Mouse (Mus musculus) embryonic fibroblast, embryonic 13.5 days (primary cell): Measurements from ENCODE around the gene Eef1akmt3. TPM values are rescaled to one million over a fixed set of nuclear protein-coding genes. Genes with fewer than 3 reads are reported as not detected.

Source experiments
- H3K27ac ChIP-seq: 2 replicates; pipeline ENCODE4 v1.5.1; 2012; ENCODE audit warnings: low read length, control low read depth, inconsistent platforms; ENCODE audit not compliant: insufficient read depth
- H3K4me1 ChIP-seq: 2 replicates; pipeline ENCODE4 v1.6.1; 2011; ENCODE audit warnings: low read length; ENCODE audit not compliant: control insufficient read depth, insufficient read depth
- H3K4me3 ChIP-seq: 2 replicates; pipeline ENCODE4 v1.5.1; 2011; ENCODE audit warnings: mild to moderate bottlenecking, control low read depth, low read length; ENCODE audit not compliant: insufficient read depth
- CTCF ChIP-seq: IDR thresholded peaks from 2 replicates; pipeline ENCODE4 v1.5.1; 2011; ENCODE audit warnings: mild to moderate bottlenecking, control low read depth, low read length, moderate library complexity, borderline replicate concordance; ENCODE audit not compliant: insufficient read depth
- POLR2A ChIP-seq: IDR thresholded peaks from 2 replicates; pipeline ENCODE4 v1.6.1; 2011; ENCODE audit warnings: low read depth, mild to moderate bottlenecking, control low read depth, low read length, moderate library complexity
- polyA plus RNA-seq: library from polyadenylated mRNA; stranded (reverse); fragments of >200 nt; gene quantifications from 2 replicates; pipeline ENCODE4 v1.2.4, GENCODE M21; 2011; ENCODE audit warnings: low read depth; ENCODE audit not compliant: missing spikeins, insufficient read length

Gene Eef1akmt3
- polyA plus RNA-seq, 1 experiment, result 3.7 TPM

GRCm38 (mm10) chr10:127002056-127002455 lies 39.3 kb downstream of the Eef1akmt3 start:
- no peak for TF ChIP-seq POLR2A
- TF ChIP-seq CTCF, result no peak
- H3K4me3 ChIP-seq, result no peak overlapping the region
- no peaks in the 10 kb centered on the region for H3K4me1 ChIP-seq
- H3K27ac ChIP-seq, result no peak overlapping the region

GRCm38 (mm10) chr10:127001297-127001696 lies 40.0 kb downstream of the Eef1akmt3 start:
- Histone ChIP-seq H3K27ac (no peak overlapping the region), H3K4me1 (no peaks in the 10 kb centered on the region)
- TF ChIP-seq CTCF, result no peak
- TF ChIP-seq POLR2A, result no peak

GRCm38 (mm10) chr10:127000529-127000928 lies 40.8 kb downstream of the Eef1akmt3 start, which contains the start of gene Avil:
TSS of gene Avil (plus strand) at chr10:127000709.
- Histone ChIP-seq H3K4me1 (no peaks in the 10 kb centered on the region), H3K27ac (no peak within 1 kb of the TSS), H3K4me3 (no peak within 1 kb of the TSS)
- TF ChIP-seq CTCF (no peak), POLR2A (no peak)

More at GRCm38 (mm10) chr10:127001297-127001696, 40.0 kb downstream of the Eef1akmt3 start:
- no peak overlapping the region for H3K4me3 ChIP-seq

DNA sequence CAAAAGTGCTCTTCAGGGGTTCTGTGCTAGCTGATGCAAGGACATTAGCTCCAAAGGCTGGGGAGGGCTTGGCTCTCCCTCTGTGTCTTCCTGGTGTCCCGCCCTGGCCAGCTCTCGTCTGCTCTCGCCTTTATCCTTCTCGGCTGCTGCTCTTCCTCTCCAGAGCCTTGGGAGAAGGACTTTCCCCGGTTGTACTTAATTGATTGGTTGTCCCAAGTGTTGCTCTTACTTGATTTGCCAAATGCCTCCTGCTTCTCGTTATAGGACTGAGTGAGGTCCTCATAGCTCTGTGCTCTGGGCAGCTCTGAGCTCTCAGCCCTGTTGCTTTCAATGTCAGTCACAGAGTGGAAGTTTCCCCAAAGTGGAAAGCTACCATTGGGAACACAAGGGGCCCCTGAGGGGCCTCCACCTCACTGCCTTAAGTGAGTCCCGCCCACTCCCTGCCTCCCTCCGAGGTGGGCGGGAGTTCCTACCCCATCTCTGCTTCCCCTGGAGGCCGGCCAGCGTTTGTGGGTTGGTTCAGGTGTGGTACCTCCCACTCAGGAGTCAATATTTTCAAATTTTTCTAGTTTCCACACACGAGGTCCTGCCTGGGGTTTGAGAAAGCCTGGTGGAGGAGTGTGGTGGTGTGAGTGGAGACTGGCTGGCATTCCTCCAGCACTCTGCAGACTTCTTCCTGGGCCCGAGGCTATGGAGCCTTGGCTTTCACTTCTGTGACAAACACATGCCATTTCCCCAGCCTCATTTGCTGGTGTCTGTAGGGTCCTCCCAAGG lies 43.8 kb downstream of the Eef1akmt3 start:
- H3K4me3 ChIP-seq, result no peak overlapping the region
- no peak for TF ChIP-seq POLR2A
- TF ChIP-seq CTCF, result no peak
- no peaks in the 10 kb centered on the region for H3K4me1 ChIP-seq
- H3K27ac ChIP-seq, result no peak overlapping the region

- Histone ChIP-seq H3K4me1 (no peaks in the 10 kb centered on the region), H3K4me3 (no peak overlapping the region), H3K27ac (no peak overlapping the region)
- TF ChIP-seq CTCF (no peak), POLR2A (no peak)
Measured at GRCm38 (mm10) chr10:126993621-126994020, 47.7 kb downstream of the Eef1akmt3 start.

GRCm38 (mm10) chr10:126991676-126992075 lies 49.6 kb downstream of the Eef1akmt3 start:
- H3K27ac ChIP-seq, result no peak overlapping the region
- no peak overlapping the region for H3K4me3 ChIP-seq
- H3K4me1 ChIP-seq, result peaks cover 5% of the 10 kb centered on the region; the same call in 1 of the 2 replicates
- no peak for TF ChIP-seq POLR2A
- no peak for TF ChIP-seq CTCF

GRCm38 (mm10) chr10:126990313-126991056 lies 50.8 kb downstream of the Eef1akmt3 start:
- H3K27ac ChIP-seq, result no peak overlapping the region
- peaks cover 9% of the 10 kb centered on the region; the same call in 1 of the 2 replicates for H3K4me1 ChIP-seq
- TF ChIP-seq CTCF (peak; percentile 91), POLR2A (no peak)
- no peak overlapping the region for H3K4me3 ChIP-seq

DNA sequence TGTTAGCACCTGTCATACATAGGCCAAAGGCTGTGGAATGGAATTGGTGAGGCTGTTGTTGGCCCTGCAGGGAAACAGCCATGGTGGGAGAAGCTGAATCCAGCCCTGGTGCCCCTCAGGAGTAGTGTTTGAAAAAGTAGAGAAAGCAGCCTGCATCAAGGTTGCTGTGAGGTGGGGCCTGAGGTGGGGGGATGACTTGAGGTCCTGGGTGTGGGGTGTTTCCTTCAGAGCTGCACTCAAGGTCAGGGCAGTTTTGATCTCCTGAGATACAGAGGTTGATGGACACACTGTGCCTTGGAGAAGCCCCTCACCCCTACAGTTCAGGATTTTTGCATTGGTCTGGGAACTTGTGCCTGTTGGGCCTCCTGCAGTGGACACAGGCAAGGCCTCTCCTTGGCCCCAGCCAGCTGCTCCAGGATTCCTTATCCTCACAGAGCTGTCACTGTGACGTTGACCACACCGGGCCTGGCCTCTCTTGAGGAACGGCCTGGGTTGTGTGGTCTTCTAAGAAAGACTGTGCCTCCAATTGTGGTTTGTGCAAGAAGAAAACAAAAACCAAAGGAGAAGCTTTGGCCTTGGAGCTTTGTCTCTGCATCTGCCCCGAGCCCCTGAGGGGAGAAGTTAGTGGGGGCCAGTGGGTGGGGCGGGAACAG lies 52.7 kb downstream of the Eef1akmt3 start:
- Histone ChIP-seq H3K27ac (no peak overlapping the region), H3K4me1 (peaks cover 17% of the 10 kb centered on the region), H3K4me3 (no peak overlapping the region)
- TF ChIP-seq CTCF (no peak), POLR2A (no peak)

DNA sequence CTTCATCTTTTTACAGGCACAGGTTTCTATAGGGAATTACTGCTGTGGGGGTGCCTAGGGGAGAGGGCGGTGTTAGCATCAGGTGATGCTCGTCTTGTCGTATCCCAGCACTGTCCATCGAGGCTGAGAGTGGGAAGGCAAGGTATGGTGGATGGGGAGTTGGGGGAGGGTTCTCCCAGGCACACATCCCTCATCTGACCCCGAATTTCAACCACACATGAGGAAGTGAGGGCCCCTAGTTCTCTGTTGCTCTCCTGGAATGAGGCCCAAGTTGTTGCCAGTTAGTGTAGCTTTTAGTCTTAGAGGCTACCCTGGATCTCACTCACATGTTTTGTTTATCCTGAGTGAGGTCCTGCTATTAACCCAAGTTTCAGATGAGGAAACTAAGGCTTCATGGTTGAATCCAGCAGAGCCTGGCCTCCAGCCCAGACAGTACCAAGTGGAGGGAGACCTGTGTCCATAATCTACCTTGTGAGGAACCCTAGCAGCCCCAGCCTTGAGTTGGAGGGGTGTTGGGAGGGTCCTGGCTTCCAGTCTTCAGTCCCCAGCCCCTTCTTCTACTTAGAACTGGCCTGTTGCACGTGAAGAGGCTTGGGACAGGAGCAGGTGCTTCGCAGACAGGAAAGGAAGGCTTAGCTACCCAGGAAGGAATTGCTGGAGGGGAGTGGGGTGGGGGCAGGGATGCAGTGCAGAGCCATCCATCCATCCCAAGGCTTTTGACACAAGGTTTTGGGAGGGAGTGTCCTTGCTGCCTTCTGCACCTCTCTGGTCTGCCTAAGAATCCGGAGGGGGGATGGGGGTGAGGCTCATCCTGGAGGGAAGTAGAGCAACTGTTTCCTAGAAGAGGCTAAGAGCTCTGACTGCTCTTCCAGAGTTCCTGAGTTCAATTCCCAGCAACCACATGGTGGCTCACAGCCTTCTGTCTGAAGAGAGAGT lies 53.9 kb downstream of the Eef1akmt3 start:
- H3K4me1 ChIP-seq, result peaks cover 24% of the 10 kb centered on the region
- no peak overlapping the region for H3K4me3 ChIP-seq
- no peak for TF ChIP-seq POLR2A
- no peak for TF ChIP-seq CTCF
- peak overlapping the region; percentile 36; the same call in 1 of the 2 replicates for H3K27ac ChIP-seq
